Mouse (Mus musculus): ENCODE results near the gene Dgkb. TPM values are rescaled to one million over a fixed set of nuclear protein-coding genes. Genes with fewer than 3 reads are reported as not detected.

Dgkb gene
- polyA plus RNA-seq, 1 experiment from 2014 or later, result 0.73 TPM

DNA sequence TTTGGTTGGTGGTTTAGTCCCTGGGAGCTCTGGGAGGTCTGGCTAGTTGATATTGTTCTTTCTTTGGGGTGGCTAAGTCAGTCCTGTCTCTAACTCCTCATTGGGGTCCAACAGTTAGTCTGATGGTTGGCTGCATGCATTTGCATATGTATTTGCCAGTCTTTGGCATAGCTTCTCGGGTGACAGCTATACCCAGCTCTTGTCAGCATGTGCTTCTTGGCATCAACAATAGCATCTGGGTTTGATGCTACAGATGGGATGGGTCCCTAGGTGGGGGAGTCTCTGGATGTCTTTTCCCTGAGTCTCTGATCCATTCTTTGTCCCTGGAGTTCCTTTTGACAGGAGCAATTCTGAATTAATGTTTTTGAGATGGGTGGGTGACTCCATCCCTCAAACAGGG, 790.6 kb downstream of the Dgkb start:
- Histone ChIP-seq H3K9ac (ENCODE audit: low read depth, low read length) (no peak overlapping the region), H3K27ac (ENCODE audit: low read depth, low read length) (no peak overlapping the region), H3K9me3 (ENCODE audit: control insufficient read depth, low read length) (no peaks in the 10 kb centered on the region), H3K36me3 (ENCODE audit: control insufficient read depth, insufficient read depth, low read length) (no peaks in the 10 kb centered on the region), H3K4me1 (ENCODE audit: control insufficient read depth, insufficient read depth, low read length) (no peaks in the 10 kb centered on the region), H3K27me3 (ENCODE audit: control insufficient read depth, insufficient read depth, low read length) (no peaks in the 10 kb centered on the region), H3K4me2 (replicated peaks; ENCODE audit: low read depth, low read length) (no peak overlapping the region), H3K4me3 (ENCODE audit: low read length) (no peak overlapping the region)
- ATAC-seq (ENCODE audit: low FRiP score, low TSS enrichment), result no peak
- 76% methylated on average over 1 of the region's 1 CpGs for WGBS

DNA sequence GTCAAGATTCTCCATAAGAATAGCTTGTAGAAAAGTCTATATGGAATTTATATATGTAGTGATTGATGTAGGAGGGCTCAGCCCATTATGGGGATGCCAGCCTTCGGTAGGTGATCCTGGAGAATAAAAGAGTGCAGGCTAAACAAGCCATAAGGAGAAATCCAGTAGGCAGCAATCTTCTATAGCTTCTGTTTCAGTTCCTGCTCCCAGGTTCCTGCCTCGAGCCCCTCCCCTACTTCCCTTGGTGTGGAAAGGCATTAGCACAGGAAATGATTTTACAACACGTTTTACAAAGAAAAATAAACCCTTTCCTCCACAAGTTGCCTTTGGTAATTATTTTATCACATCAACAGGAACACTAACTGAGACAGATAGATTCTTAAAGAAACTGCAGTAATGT, 850.7 kb downstream of the Dgkb start:
- Histone ChIP-seq H3K27ac (ENCODE audit: low read depth, low read length) (no peak overlapping the region), H3K4me3 (ENCODE audit: low read length) (no peak overlapping the region), H3K9ac (ENCODE audit: low read depth, low read length) (no peak overlapping the region), H3K9me3 (ENCODE audit: control insufficient read depth, low read length) (no peaks in the 10 kb centered on the region), H3K27me3 (ENCODE audit: control insufficient read depth, insufficient read depth, low read length) (no peaks in the 10 kb centered on the region), H3K36me3 (ENCODE audit: control insufficient read depth, insufficient read depth, low read length) (no peaks in the 10 kb centered on the region), H3K4me1 (ENCODE audit: control insufficient read depth, insufficient read depth, low read length) (no peaks in the 10 kb centered on the region), H3K4me2 (replicated peaks; ENCODE audit: low read depth, low read length) (no peak overlapping the region)
- ATAC-seq (ENCODE audit: low FRiP score, low TSS enrichment), result no peak
- 52% methylated on average over 3 of the region's 3 CpGs for WGBS

All from kidney, embryonic 14.5 days (tissue).